Comparison of ENCODE assay signal across 20 mouse cellular contexts in genomic region chr4:101199433-101200081, GRCm38 (mm10).
DNase-seq lines count a peak whose midpoint lies in the region; ATAC-seq and TF ChIP-seq lines count a peak whose summit lies in the region.
"Had no signal": no experiment of that assay in that cellular context is flagged by ENCODE, and none has a peak within 500 bp of the region (broad histone marks: within the 10 kb centered on the region; RNA-seq: fewer than 3 reads in every experiment).

No protein-coding gene starts in this region.

- no peak overlapping the region for H3K27ac ChIP-seq in bone marrow, adult 2 months (ENCODE audit: control insufficient read depth, insufficient read depth, low read depth, low read length, poor library complexity)
- H3K27ac ChIP-seq in kidney, embryonic 15.5 days: no peak overlapping the region
- H3K27ac ChIP-seq: embryonic facial prominence, embryonic 10.5 days; liver, embryonic 15.5 days; midbrain, embryonic 12.5 days had no signal

- TF ChIP-seq CTCF in bone marrow, adult 2 months (IDR thresholded peaks at IDR 0.05; ENCODE audit: control insufficient read depth, insufficient read depth, low read length): peak; percentile 16; the same call in 1 of the 2 replicates

- no peaks in the 10 kb centered on the region for H3K27me3 ChIP-seq in kidney, embryonic 15.5 days
- H3K27me3 ChIP-seq: heart, embryonic 12.5 days; liver, embryonic 15.5 days; midbrain, embryonic 12.5 days had no signal

- DNase-seq in cerebellum, adult 9-11 months: peak; percentile 22
- no peak for DNase-seq in cerebellum, postnatal 36 days
- peak; percentile 24 for DNase-seq in 416B (ENCODE audit: low read depth)
- no peak for DNase-seq in frontal cortex, postnatal 14 days (ENCODE audit: low spot score in 2 of 2)
- no peak for DNase-seq in left cerebral cortex, postnatal 14 days (ENCODE audit: low spot score in 2 of 2)
- DNase-seq: adrenal gland, adult 8-10 months; cerebellum, adult 8-10 months; forebrain, postnatal 0 days; gastrocnemius, postnatal 25 days; heart, postnatal 4 days had no signal

- H3K4me2 ChIP-seq in kidney, embryonic 15.5 days: no peak overlapping the region
- H3K4me2 ChIP-seq: heart, embryonic 12.5 days; liver, embryonic 15.5 days; midbrain, embryonic 12.5 days had no signal

- peaks cover 4% of the 10 kb centered on the region for H3K4me1 ChIP-seq in bone marrow, adult 2 months (ENCODE audit: control insufficient read depth, insufficient read depth, low read length)
- H3K4me1 ChIP-seq in kidney, embryonic 15.5 days: peaks cover 20% of the 10 kb centered on the region; the same call in 1 of the 2 replicates
- H3K4me1 ChIP-seq: midbrain, embryonic 12.5 days had no signal

- WGBS in bone marrow, adult 2 months: 63% methylated on average over 8 of the region's 8 CpGs
- 95% methylated on average over 8 of the region's 8 CpGs for WGBS in kidney, embryonic 15.5 days

- H3K9ac ChIP-seq in kidney, embryonic 15.5 days: no peak overlapping the region
- H3K9ac ChIP-seq: forebrain, postnatal 0 days; heart, embryonic 12.5 days; liver, embryonic 15.5 days; midbrain, embryonic 12.5 days had no signal

- H3K9me3 ChIP-seq in kidney, embryonic 15.5 days (replicated peaks): no peaks in the 10 kb centered on the region
- H3K9me3 ChIP-seq: embryonic facial prominence, embryonic 10.5 days; G1E; heart, embryonic 12.5 days; liver, embryonic 15.5 days; midbrain, embryonic 12.5 days had no signal

- intact Hi-C loops in left cerebral cortex, postnatal 14 days (cut with DNase I): loop anchor here (5.0 kb wide), 1 partner anchor 63 kb away; no protein-coding TSS in a partner anchor

- H3K36me3 ChIP-seq in kidney, embryonic 15.5 days: no peaks in the 10 kb centered on the region
- H3K36me3 ChIP-seq: embryonic facial prominence, embryonic 10.5 days; heart, embryonic 12.5 days; liver, embryonic 15.5 days; midbrain, embryonic 12.5 days had no signal

- TF ChIP-seq POLR2A in bone marrow, adult 2 months (IDR thresholded peaks at IDR 0.05; ENCODE audit: borderline replicate concordance, control insufficient read depth, low read depth, low read length): no peak

- H3K4me3 ChIP-seq in bone marrow, adult 2 months (replicated peaks; ENCODE audit: control insufficient read depth, low read depth, low read length): no peak overlapping the region
- H3K4me3 ChIP-seq in kidney, embryonic 15.5 days (replicated peaks): no peak overlapping the region
- H3K4me3 ChIP-seq: embryonic facial prominence, embryonic 10.5 days; erythroblast, embryonic 14.5 days; heart, embryonic 12.5 days; liver, embryonic 15.5 days; midbrain, embryonic 12.5 days; myocyte had no signal

- ATAC-seq in neutrophil, adult 5-6 weeks (ENCODE audit: extremely low read depth, insufficient number of reproducible peaks, low FRiP score, poor library complexity, severe bottlenecking): peak; percentile 50; the same call in 1 of the 2 replicates
- ATAC-seq in kidney, embryonic 15.5 days (replicated peaks; ENCODE audit: low FRiP score): no peak
- ATAC-seq: forebrain, postnatal 0 days had no signal

Comparison
In these comparisons a context has a peak if more than half of its experiments do, and no peak if none do; other contexts are left out.
1. DNase-seq: peak in cerebellum, adult 9-11 months (single experiment) and 416B (single experiment); none in cerebellum, postnatal 36 days (0 of 2), frontal cortex, postnatal 14 days (0 of 2) and left cerebral cortex, postnatal 14 days (0 of 2).